Mouse (Mus musculus): Measurements from ENCODE around the gene Pycard. TPM values are rescaled to one million over a fixed set of nuclear protein-coding genes. Genes with fewer than 3 reads are reported as not detected.
"Not testable (repeated sequence)": the region's sequence is repeated elsewhere in the genome, so short reads cannot be mapped to it uniquely, and the experiment has no call there.

Pycard gene
- total RNA-seq, 2 experiments from 2014 or later = 10.3 to 10.9 TPM

- intact Hi-C loops (cut with DNase I) = no loop called here
- DNase-seq (ENCODE audit: low spot score) = no peak
Observed at GRCm38 (mm10) chr7:127952864-127953581, 40.6 kb downstream of the Pycard start.

- no peak for DNase-seq (ENCODE audit: low spot score)
- intact Hi-C loops (cut with DNase I) = no loop called here
Observed at GRCm38 (mm10) chr7:127946470-127947023, 47.1 kb downstream of the Pycard start, which contains the start of gene Prss36. Prss36 (minus strand) TSS chr7:127946725.

GRCm38 (mm10) chr7:127944614-127945013 is 49.1 kb downstream of the Pycard start:
- no peak for DNase-seq (ENCODE audit: low spot score)
- intact Hi-C loops (cut with DNase I) = no loop called here

GRCm38 (mm10) chr7:127942097-127942496 is 51.6 kb downstream of the Pycard start:
- DNase-seq (ENCODE audit: low spot score); intact Hi-C loops (cut with DNase I): not testable (repeated sequence)

Other genes starting within 250 kb of the Pycard start
- 1 to 10 TPM; 3.0 to 4.2 TPM for gene Fbxl19, start 249.3 kb downstream of the Pycard start, total RNA-seq (2021)
- 10 to 100 TPM; 16.5 to 19.4 TPM for gene Orai3, start 224.1 kb downstream of the Pycard start, total RNA-seq (2021)
- gene Setd1a, start 217.2 kb downstream of the Pycard start, total RNA-seq (2021) = 10 to 100 TPM; 18.8 to 21.1 TPM
- gene Gm49388, start 208.3 kb downstream of the Pycard start, total RNA-seq (2021) = 1 to 10 TPM; 2.0 to 3.6 TPM
- 10 to 100 TPM; 15.4 to 16.0 TPM for gene Hsd3b7, start 193.3 kb downstream of the Pycard start, total RNA-seq (2021)
- gene Stx4a, start 169.6 kb downstream of the Pycard start, total RNA-seq (2021) = 10 to 100 TPM; 61.4 to 68.7 TPM
- gene Stx1b, start 169.3 kb downstream of the Pycard start, total RNA-seq (2021) = under 1 TPM; 0.39 to 0.42 TPM
- 10 to 100 TPM; 17.2 to 18.4 TPM for gene Zfp646, start 117.6 kb downstream of the Pycard start, total RNA-seq (2021)
- gene Zfp668, start 117.0 kb downstream of the Pycard start, total RNA-seq (2021) = 1 to 10 TPM; 3.4 to 4.7 TPM
- gene Prss53, start 102.9 kb downstream of the Pycard start, total RNA-seq (2021) = 1 to 10 TPM in 1 of 2 experiments, under 1 TPM in 1; 0.99 to 1.3 TPM
- gene Gm21974, start 98.4 kb downstream of the Pycard start, total RNA-seq (2021) = not detected
- gene Vkorc1, start 98.2 kb downstream of the Pycard start, total RNA-seq (2021) = 10 to 100 TPM; 15.2 to 22.0 TPM
- 100 to 1,000 TPM in 1 of 2 experiments, 10 to 100 TPM in 1; 98.8 to 104 TPM for gene Bckdk, start 89.8 kb downstream of the Pycard start, total RNA-seq (2021)
- 10 to 100 TPM; 12.3 to 13.5 TPM for gene Kat8, start 81.4 kb downstream of the Pycard start, total RNA-seq (2021)
- gene Prss8, start 63.8 kb downstream of the Pycard start, total RNA-seq (2021) = not detected
- gene Prss36, start 47.1 kb downstream of the Pycard start, total RNA-seq (2021) = 1 to 10 TPM; 7.5 to 8.1 TPM
- gene Fus, start 26.4 kb downstream of the Pycard start, total RNA-seq (2021) = 100 to 1,000 TPM; 139 to 171 TPM
- gene Trim72, start 10.1 kb upstream of the Pycard start, total RNA-seq (2021) = 100 to 1,000 TPM; 301 to 325 TPM
- gene Itgam, start 68.8 kb upstream of the Pycard start, total RNA-seq (2021) = 1 to 10 TPM; 4.6 to 5.1 TPM
- not detected for gene Gm49368, start 68.8 kb upstream of the Pycard start, total RNA-seq (2021)
- gene Itgax, start 135.7 kb upstream of the Pycard start, total RNA-seq (2021) = under 1 TPM; 0.17 to 0.26 TPM
- not detected for gene Itgad, start 160.5 kb upstream of the Pycard start, total RNA-seq (2021)
- gene Cox6a2, start 212.5 kb upstream of the Pycard start, total RNA-seq (2021) = 1,000 to 10,000 TPM; 2,394 to 2,415 TPM
- gene Armc5, start 243.5 kb upstream of the Pycard start, total RNA-seq (2021) = 1 to 10 TPM; 6.8 to 7.2 TPM
- 1 to 10 TPM; 3.3 to 3.4 TPM for gene 9130023H24Rik, start 244.2 kb upstream of the Pycard start, total RNA-seq (2021)

All from heart, postnatal 25 days (tissue).